Mouse (Mus musculus): ENCODE results near the gene Rngtt. TPM values are rescaled to one million over a fixed set of nuclear protein-coding genes. Genes with fewer than 3 reads are reported as not detected.

Rngtt gene
- polyA plus RNA-seq, 1 experiment from 2014 or later: 35.1 TPM

DNA sequence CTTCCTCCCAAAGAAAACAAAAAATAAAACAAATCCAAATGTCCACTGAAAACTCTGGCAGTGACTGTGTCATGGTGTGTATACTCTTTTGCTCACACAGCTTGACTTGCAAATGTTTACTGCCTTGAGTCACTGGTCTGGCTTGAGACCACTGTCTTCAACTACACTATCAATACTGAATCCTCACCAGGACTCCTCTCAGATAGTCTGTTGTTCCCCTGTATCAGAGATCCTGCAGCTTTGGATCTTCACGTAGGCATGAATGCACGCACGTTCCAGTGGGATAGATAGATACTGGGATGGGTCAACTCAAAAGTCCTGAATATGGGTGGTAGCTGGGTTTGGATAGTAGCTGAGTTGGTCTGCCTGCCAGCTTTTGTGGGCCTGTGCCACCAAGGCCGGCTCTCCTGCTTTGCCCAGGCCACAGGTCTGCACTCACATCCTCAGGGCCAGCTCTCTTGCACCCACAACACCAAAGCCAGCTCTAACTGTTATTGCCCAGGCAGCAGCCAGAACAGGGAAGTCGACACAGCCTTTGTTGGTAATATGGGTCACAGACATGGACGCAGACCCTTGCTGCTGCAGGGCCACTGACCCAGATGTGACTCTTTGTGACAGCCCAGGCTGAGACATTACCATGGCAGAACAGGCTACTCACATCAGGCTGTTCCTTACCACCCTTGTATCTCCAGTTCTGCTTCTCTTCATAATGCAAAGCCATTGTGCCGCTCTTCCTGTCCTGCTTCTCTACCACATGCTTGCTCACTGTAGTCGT is 168.1 kb downstream of the Rngtt start:
- H3K9me3 ChIP-seq (ENCODE audit: control insufficient read depth, low read length): no peaks in the 10 kb centered on the region
- DNase-seq (ENCODE audit: low spot score) (no peak), ATAC-seq (ENCODE audit: insufficient read depth, low FRiP score, low TSS enrichment) (no peak)
- H3K27me3 ChIP-seq (ENCODE audit: control insufficient read depth, insufficient read depth, low read length): no peaks in the 10 kb centered on the region
- H3K27ac ChIP-seq (ENCODE audit: low read depth, low read length): no peak overlapping the region
- H3K4me1 ChIP-seq (ENCODE audit: control insufficient read depth, insufficient read depth, low read length): no peaks in the 10 kb centered on the region
- no peaks in the 10 kb centered on the region for H3K36me3 ChIP-seq (ENCODE audit: control insufficient read depth, insufficient read depth, low read length)
- no peak overlapping the region for H3K4me2 ChIP-seq (ENCODE audit: low read depth)
- no peak overlapping the region for H3K9ac ChIP-seq (ENCODE audit: low read length)
- WGBS: 83% methylated on average over 8 of the region's 8 CpGs
- H3K4me3 ChIP-seq (ENCODE audit: low read depth, low read length): no peak overlapping the region

DNA sequence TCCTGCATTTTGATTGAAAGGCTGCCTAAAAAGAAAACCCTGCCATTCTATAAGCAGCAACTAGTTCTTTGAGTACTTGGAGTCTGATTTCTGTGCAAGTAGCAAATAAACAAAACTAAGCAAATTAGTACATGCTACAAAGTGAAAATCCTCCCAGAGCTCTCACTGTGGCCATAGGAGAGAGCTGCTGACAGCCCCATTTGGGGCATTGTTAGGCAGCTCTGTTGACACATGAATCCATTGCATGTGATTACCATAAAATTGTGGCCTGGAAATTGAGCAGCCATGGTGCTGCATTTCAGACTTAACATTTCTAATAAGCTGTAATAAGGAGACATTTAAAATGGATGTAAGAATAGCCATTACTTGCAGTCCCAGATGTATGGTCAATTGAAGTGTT is 171.6 kb downstream of the Rngtt start:
- no peak overlapping the region for H3K9ac ChIP-seq (ENCODE audit: low read length)
- H3K36me3 ChIP-seq (ENCODE audit: control insufficient read depth, insufficient read depth, low read length): no peaks in the 10 kb centered on the region
- no peaks in the 10 kb centered on the region for H3K27me3 ChIP-seq (ENCODE audit: control insufficient read depth, insufficient read depth, low read length)
- no peak overlapping the region for H3K4me2 ChIP-seq (ENCODE audit: low read depth)
- DNase-seq (ENCODE audit: low spot score) (no peak), ATAC-seq (ENCODE audit: insufficient read depth, low FRiP score, low TSS enrichment) (no peak)
- H3K27ac ChIP-seq (ENCODE audit: low read depth, low read length): no peak overlapping the region
- H3K4me3 ChIP-seq (ENCODE audit: low read depth, low read length): no peak overlapping the region
- no peaks in the 10 kb centered on the region for H3K4me1 ChIP-seq (ENCODE audit: control insufficient read depth, insufficient read depth, low read length)
- H3K9me3 ChIP-seq (ENCODE audit: control insufficient read depth, low read length): no peaks in the 10 kb centered on the region

DNA sequence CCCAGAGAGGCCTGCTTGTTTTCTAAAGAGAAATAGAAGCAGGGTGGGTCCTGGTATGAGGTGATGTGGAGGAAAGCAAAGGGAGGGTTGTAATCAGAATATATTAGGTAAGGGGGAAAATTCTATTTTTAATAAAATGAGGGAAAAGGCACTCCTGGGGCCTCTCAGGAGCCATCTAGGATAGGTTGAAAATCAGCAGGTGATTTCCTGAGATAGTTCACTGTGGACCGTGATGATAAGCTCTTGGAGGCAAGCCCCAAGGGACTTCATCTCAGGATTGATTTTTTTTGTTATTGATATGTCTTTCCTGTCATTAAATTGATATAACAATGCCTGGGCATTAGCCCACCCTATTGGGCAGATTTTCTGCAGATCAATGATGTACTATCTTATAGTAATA is 175.9 kb downstream of the Rngtt start:
- WGBS: 75% methylated on average over 1 of the region's 1 CpGs

DNA sequence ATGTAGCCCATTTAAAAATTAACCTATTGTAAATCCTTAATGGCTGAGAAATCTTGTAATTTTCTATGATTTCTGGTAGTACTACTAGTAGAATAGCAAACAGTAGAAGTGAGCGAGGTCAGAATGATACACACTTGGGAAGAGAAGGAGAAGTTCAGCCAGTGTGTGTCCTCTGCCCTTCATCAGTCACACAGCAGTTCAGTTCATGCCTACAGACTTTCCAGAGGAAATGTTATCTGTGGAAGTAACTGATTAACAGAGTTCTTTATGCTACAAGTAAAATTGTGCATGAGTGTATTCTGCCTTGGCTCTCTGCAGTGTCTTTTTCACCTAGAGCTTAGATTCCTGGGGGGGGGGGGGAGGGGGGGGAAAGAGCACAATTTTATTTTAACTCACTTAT is 181.0 kb downstream of the Rngtt start:
- Histone ChIP-seq H3K4me2 (ENCODE audit: low read depth) (no peak overlapping the region), H3K4me3 (ENCODE audit: low read depth, low read length) (no peak overlapping the region), H3K27ac (ENCODE audit: low read depth, low read length) (no peak overlapping the region), H3K4me1 (ENCODE audit: control insufficient read depth, insufficient read depth, low read length) (no peaks in the 10 kb centered on the region), H3K9ac (ENCODE audit: low read length) (no peak overlapping the region), H3K9me3 (ENCODE audit: control insufficient read depth, low read length) (no peaks in the 10 kb centered on the region), H3K27me3 (ENCODE audit: control insufficient read depth, insufficient read depth, low read length) (no peaks in the 10 kb centered on the region), H3K36me3 (ENCODE audit: control insufficient read depth, insufficient read depth, low read length) (no peaks in the 10 kb centered on the region)
- ATAC-seq (ENCODE audit: insufficient read depth, low FRiP score, low TSS enrichment): no peak
- no peak for DNase-seq (ENCODE audit: low spot score)
- WGBS: 100% methylated on average over 1 of the region's 1 CpGs

More for the DNA sequence above, 175.9 kb downstream of the Rngtt start:
- Histone ChIP-seq H3K4me1 (ENCODE audit: control insufficient read depth, insufficient read depth, low read length) (no peaks in the 10 kb centered on the region), H3K9me3 (ENCODE audit: control insufficient read depth, low read length) (no peaks in the 10 kb centered on the region), H3K4me3 (ENCODE audit: low read depth, low read length) (no peak overlapping the region), H3K4me2 (ENCODE audit: low read depth) (no peak overlapping the region), H3K27me3 (ENCODE audit: control insufficient read depth, insufficient read depth, low read length) (no peaks in the 10 kb centered on the region), H3K9ac (ENCODE audit: low read length) (no peak overlapping the region), H3K36me3 (ENCODE audit: control insufficient read depth, insufficient read depth, low read length) (no peaks in the 10 kb centered on the region), H3K27ac (ENCODE audit: low read depth, low read length) (no peak overlapping the region)
- ATAC-seq (ENCODE audit: insufficient read depth, low FRiP score, low TSS enrichment) (no peak), DNase-seq (ENCODE audit: low spot score) (no peak)

DNA sequence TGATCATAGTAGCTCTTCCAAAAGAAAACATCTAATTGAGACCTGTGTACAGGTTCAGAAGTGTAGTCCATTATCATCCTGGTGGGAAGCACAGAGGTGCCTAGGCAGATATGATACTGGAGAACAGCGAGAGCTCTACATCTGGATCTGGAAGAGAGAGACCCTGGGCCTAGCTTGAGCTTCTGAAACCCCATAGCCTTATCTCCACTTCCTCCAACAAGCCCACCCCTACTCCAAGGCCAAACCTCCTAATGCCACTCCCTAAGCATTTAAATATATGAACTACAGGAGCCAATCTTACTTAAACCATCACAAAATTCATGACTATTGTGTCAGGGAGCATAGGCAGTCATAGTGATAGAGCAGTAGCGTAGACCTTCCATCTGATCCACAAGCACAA is 184.3 kb downstream of the Rngtt start:
- H3K9me3 ChIP-seq (ENCODE audit: control insufficient read depth, low read length): no peaks in the 10 kb centered on the region
- no peaks in the 10 kb centered on the region for H3K4me1 ChIP-seq (ENCODE audit: control insufficient read depth, insufficient read depth, low read length)
- no peak overlapping the region for H3K4me3 ChIP-seq (ENCODE audit: low read depth, low read length)
- ATAC-seq (ENCODE audit: insufficient read depth, low FRiP score, low TSS enrichment) (no peak), DNase-seq (ENCODE audit: low spot score) (no peak)
- no peak overlapping the region for H3K4me2 ChIP-seq (ENCODE audit: low read depth)
- no peak overlapping the region for H3K27ac ChIP-seq (ENCODE audit: low read depth, low read length)
- H3K9ac ChIP-seq (ENCODE audit: low read length): no peak overlapping the region
- WGBS: 95% methylated on average over 2 of the region's 2 CpGs
- no peaks in the 10 kb centered on the region for H3K27me3 ChIP-seq (ENCODE audit: control insufficient read depth, insufficient read depth, low read length)
- H3K36me3 ChIP-seq (ENCODE audit: control insufficient read depth, insufficient read depth, low read length): no peaks in the 10 kb centered on the region

DNA sequence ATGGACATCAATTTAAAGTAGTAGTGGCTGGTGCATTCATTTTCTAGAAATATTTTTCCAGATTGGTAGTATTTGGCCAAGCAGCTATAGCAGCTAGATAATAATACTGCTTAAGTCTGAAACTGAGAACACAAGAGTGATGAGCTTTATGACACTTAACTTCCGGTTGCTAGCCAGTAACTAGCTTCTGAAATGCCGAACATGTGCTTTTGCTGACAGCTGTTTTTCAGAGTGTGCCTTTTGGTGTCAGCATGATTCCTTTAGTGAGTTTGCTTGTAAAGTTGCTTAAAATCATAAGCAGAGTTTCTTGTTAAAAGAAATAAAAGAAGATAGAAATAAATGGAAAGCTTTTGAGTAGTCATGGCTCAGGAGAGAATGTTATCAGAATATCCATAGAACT is 186.9 kb downstream of the Rngtt start:
- no peaks in the 10 kb centered on the region for H3K4me1 ChIP-seq (ENCODE audit: control insufficient read depth, insufficient read depth, low read length)
- H3K4me2 ChIP-seq (ENCODE audit: low read depth): no peak overlapping the region
- ATAC-seq (ENCODE audit: insufficient read depth, low FRiP score, low TSS enrichment) (no peak), DNase-seq (ENCODE audit: low spot score) (no peak)
- H3K9me3 ChIP-seq (ENCODE audit: control insufficient read depth, low read length): no peaks in the 10 kb centered on the region
- no peak overlapping the region for H3K9ac ChIP-seq (ENCODE audit: low read length)
- WGBS: 58% methylated on average over 2 of the region's 2 CpGs
- no peaks in the 10 kb centered on the region for H3K36me3 ChIP-seq (ENCODE audit: control insufficient read depth, insufficient read depth, low read length)
- no peak overlapping the region for H3K27ac ChIP-seq (ENCODE audit: low read depth, low read length)
- no peak overlapping the region for H3K4me3 ChIP-seq (ENCODE audit: low read depth, low read length)
- H3K27me3 ChIP-seq (ENCODE audit: control insufficient read depth, insufficient read depth, low read length): no peaks in the 10 kb centered on the region

DNA sequence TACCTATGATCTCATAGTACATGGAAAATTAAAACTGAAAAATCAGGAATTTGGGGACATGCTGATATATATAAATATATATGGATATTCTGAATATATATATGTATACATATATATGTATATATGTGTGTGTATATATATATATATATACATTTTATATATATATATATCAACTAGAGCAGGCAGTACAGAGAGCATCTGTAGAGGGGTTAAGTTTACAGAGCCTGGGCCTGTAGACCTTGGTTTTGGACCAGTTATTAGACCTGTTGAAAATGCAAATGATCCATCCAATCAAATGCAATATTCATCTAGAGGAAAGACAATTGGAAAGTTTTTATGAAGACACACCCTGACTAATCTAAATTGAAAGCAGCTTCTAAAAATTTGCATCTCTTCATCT is 187.5 kb downstream of the Rngtt start:
- ATAC-seq (ENCODE audit: insufficient read depth, low FRiP score, low TSS enrichment) (no peak), DNase-seq (ENCODE audit: low spot score) (no peak)
- Histone ChIP-seq H3K9me3 (ENCODE audit: control insufficient read depth, low read length) (no peaks in the 10 kb centered on the region), H3K4me2 (ENCODE audit: low read depth) (no peak overlapping the region), H3K4me3 (ENCODE audit: low read depth, low read length) (no peak overlapping the region), H3K36me3 (ENCODE audit: control insufficient read depth, insufficient read depth, low read length) (no peaks in the 10 kb centered on the region), H3K4me1 (ENCODE audit: control insufficient read depth, insufficient read depth, low read length) (no peaks in the 10 kb centered on the region), H3K9ac (ENCODE audit: low read length) (no peak overlapping the region), H3K27ac (ENCODE audit: low read depth, low read length) (no peak overlapping the region), H3K27me3 (ENCODE audit: control insufficient read depth, insufficient read depth, low read length) (no peaks in the 10 kb centered on the region)

DNA sequence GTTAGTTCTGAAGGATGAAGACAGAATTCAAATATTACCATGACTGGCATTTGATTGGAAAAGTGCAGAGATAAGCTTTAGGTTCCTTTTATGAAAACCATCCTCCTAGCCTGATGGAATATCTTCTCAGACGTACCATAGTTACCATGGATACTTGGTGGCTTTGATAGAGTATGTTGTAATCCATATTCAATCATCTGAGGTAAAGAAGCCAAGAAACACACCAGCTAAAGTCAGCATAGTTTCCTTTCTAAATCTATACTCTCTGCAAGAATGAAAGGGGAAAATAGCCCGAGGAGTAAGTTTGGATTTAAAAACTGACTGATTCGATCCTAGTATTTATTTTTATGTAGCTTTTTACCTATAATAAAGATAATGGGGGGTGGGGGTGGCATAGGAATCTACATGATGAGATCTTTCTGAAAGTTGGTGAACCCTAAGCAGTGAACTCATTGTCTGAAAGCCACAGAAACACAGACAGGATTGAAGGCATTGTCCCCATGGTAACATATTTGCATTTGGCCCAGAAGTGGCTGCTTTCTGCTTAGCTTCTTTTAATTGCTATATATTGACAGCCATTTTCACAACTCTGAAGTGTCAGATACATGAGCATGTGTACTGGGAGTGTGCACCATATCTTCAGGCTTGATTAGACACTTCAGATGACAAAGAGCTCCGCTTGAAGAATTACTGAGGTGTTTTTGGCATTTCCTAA is 188.2 kb downstream of the Rngtt start:
- ATAC-seq (ENCODE audit: insufficient read depth, low FRiP score, low TSS enrichment) (no peak), DNase-seq (ENCODE audit: low spot score) (no peak)
- no peak overlapping the region for H3K4me3 ChIP-seq (ENCODE audit: low read depth, low read length)
- H3K4me2 ChIP-seq (ENCODE audit: low read depth): no peak overlapping the region
- no peaks in the 10 kb centered on the region for H3K4me1 ChIP-seq (ENCODE audit: control insufficient read depth, insufficient read depth, low read length)
- WGBS: 70% methylated on average over 4 of the region's 4 CpGs
- no peaks in the 10 kb centered on the region for H3K9me3 ChIP-seq (ENCODE audit: control insufficient read depth, low read length)
- H3K9ac ChIP-seq (ENCODE audit: low read length): no peak overlapping the region
- no peaks in the 10 kb centered on the region for H3K36me3 ChIP-seq (ENCODE audit: control insufficient read depth, insufficient read depth, low read length)
- no peaks in the 10 kb centered on the region for H3K27me3 ChIP-seq (ENCODE audit: control insufficient read depth, insufficient read depth, low read length)
- H3K27ac ChIP-seq (ENCODE audit: low read depth, low read length): no peak overlapping the region

DNA sequence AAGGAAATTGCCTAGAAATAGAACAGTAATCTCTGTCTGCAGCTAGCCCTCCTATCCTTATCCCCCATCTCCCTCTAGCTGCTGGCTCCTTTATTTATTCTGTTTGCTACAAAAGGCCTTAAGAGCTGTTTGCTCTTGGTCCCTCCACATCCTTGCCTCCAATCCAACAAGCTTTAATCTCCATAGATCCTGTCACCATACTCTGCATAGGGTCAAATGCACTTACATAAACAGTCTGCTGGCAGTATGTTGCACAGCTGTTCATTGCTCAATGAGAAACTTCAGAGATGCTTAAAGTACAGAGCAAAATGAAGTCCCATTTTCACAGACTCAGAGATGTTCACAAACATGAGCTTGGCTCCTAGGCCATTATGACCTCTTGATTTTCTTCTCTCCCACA is 196.5 kb downstream of the Rngtt start:
- H3K27ac ChIP-seq (ENCODE audit: low read depth, low read length): no peak overlapping the region
- 0 out of 2 replicates have a peak, but pooled peaks cover 2% of the 10 kb centered on the region for H3K36me3 ChIP-seq (ENCODE audit: control insufficient read depth, insufficient read depth, low read length)
- no peaks in the 10 kb centered on the region for H3K27me3 ChIP-seq (ENCODE audit: control insufficient read depth, insufficient read depth, low read length)
- H3K9ac ChIP-seq (ENCODE audit: low read length): no peak overlapping the region
- no peak overlapping the region for H3K4me3 ChIP-seq (ENCODE audit: low read depth, low read length)
- no peaks in the 10 kb centered on the region for H3K9me3 ChIP-seq (ENCODE audit: control insufficient read depth, low read length)
- ATAC-seq (ENCODE audit: insufficient read depth, low FRiP score, low TSS enrichment): no peak
- no peak overlapping the region for H3K4me2 ChIP-seq (ENCODE audit: low read depth)
- no peak for DNase-seq (ENCODE audit: low spot score)
- no peaks in the 10 kb centered on the region for H3K4me1 ChIP-seq (ENCODE audit: control insufficient read depth, insufficient read depth, low read length)
